Mouse (Mus musculus) liver, postnatal 0 days (tissue): Measurements from ENCODE around the gene Gpc5. TPM values are rescaled to one million over a fixed set of nuclear protein-coding genes. Genes with fewer than 3 reads are reported as not detected.

Experiments used
- ATAC-seq: fragments of 200-750 bp; cut with Nextera tagmentation; 2 replicates; pipeline ENCODE4 v1.8.0; 2017; ENCODE audit warnings: mild to moderate bottlenecking, moderate library complexity
- DNase-seq: peaks from one replicate; pipeline ENCODE4 v3.0.0-alpha.2; 2016
- H3K27ac ChIP-seq: fragments of 300-500 bp; sonication (generic); 2 replicates; pipeline ENCODE4 v1.5.1; 2014; ENCODE audit warnings: antibody characterized with exemption, moderate library complexity, mild to moderate bottlenecking, low read depth
- H3K27me3 ChIP-seq: fragments of 300-500 bp; sonication (generic); 2 replicates; pipeline ENCODE4 v1.6.1; 2014; ENCODE audit warnings: low read length, control low read depth, mixed read lengths; ENCODE audit not compliant: insufficient read depth
- H3K36me3 ChIP-seq: fragments of 300-500 bp; sonication (generic); replicated peaks from 2 replicates; pipeline ENCODE4 v1.6.1; 2014; ENCODE audit warnings: mild to moderate bottlenecking, control low read depth, low read length, moderate library complexity, mixed read lengths; ENCODE audit not compliant: insufficient read depth
- H3K4me1 ChIP-seq: fragments of 300-500 bp; sonication (generic); 2 replicates; pipeline ENCODE4 v1.6.1; 2014; ENCODE audit warnings: antibody characterized with exemption, mild to moderate bottlenecking, control low read depth; ENCODE audit not compliant: insufficient read depth
- H3K4me2 ChIP-seq: fragments of 300-500 bp; sonication (generic); 2 replicates; pipeline ENCODE4 v1.6.1; 2014; ENCODE audit warnings: low read depth, mild to moderate bottlenecking, low read length, moderate library complexity, mixed read lengths
- H3K4me3 ChIP-seq: fragments of 300-500 bp; sonication (generic); 2 replicates; pipeline ENCODE4 v1.5.1; 2014; ENCODE audit warnings: low read depth, low read length
- H3K9ac ChIP-seq: fragments of 300-500 bp; sonication (generic); replicated peaks from 2 replicates; pipeline ENCODE4 v1.6.1; 2014; ENCODE audit warnings: mild to moderate bottlenecking, moderate library complexity
- H3K9me3 ChIP-seq: fragments of 300-500 bp; sonication (generic); 2 replicates; pipeline ENCODE4 v1.6.1; 2016; ENCODE audit warnings: mild to moderate bottlenecking, control low read depth, low read length, mixed read lengths
- CTCF ChIP-seq: sonication (generic); IDR thresholded peaks from 2 replicates; pipeline ENCODE4 v1.5.1; 2016; ENCODE audit warnings: antibody characterized with exemption, low read depth
- EP300 ChIP-seq: IDR thresholded peaks from 2 replicates; pipeline ENCODE4 v1.6.1; 2016; ENCODE audit warnings: antibody characterized with exemption, low read depth, mild to moderate bottlenecking
- WGBS: fragments of 180-500 bp; shearing (Covaris S2); extraction: QIAGEN DNeasy Blood & Tissue Kit; methylation state at CpG from one replicate; pipeline ENCODE4 v1.1.7; 2014; ENCODE audit not compliant: insufficient replicate concordance; 5-methylcytosine and 5-hydroxymethylcytosine counted together
- polyA plus RNA-seq: library from polyadenylated mRNA; unstranded; fragments of >200 nt; fragmentation: Nextera tagmentation; extraction: Ambion mirVana; gene quantifications from 2 replicates; pipeline ENCODE4 v1.2.1, GENCODE M21; 2015

Gene Gpc5
- polyA plus RNA-seq, 1 experiment from 2014 or later = not detected

- TF ChIP-seq EP300 (no peak), CTCF (no peak)
- H3K9me3 ChIP-seq = no peaks in the 10 kb centered on the region
- no peaks in the 10 kb centered on the region for H3K27me3 ChIP-seq
- DNase-seq = no peak
- no peak overlapping the region for H3K4me2 ChIP-seq
- no peak overlapping the region for H3K9ac ChIP-seq
- no peaks in the 10 kb centered on the region for H3K4me1 ChIP-seq
- 55% methylated on average over 2 of the region's 2 CpGs for WGBS
- no peaks in the 10 kb centered on the region for H3K36me3 ChIP-seq
- ATAC-seq = no peak
- H3K4me3 ChIP-seq = no peak overlapping the region
- no peak overlapping the region for H3K27ac ChIP-seq
Measured at GRCm38 (mm10) chr14:115843783-115844182, 751.8 kb downstream of the Gpc5 start.

DNA sequence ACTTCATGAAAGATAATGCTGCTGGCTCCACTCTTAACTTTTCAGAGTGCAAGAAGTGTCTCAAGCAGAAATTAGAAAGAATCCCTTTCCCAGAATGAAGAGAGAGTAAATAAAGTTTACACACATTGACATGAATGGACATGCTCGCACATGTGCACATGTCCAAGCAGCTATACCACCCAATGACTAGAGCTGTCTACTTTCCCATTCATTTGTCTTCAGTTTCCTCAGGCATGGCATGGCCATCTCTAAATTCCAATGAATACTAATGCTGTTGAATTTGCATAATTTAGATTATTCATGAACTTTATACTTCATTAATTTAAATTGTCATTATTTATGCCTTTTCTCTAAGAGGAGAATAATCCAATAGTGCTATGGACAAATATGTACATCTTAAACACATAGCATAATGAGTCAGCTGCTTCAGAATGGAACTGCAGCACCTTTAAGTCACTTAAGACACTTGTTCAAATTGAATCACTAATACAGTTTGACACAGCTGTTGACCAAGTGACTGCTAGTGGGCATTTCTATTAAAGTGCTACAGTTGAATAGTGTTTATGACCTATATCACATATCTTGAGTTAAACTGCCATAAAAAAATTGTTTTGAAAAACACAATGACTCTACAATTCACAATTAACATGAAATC is 752.9 kb downstream of the Gpc5 start:
- TF ChIP-seq CTCF (no peak), EP300 (no peak)
- Histone ChIP-seq H3K4me3 (no peak overlapping the region), H3K4me2 (no peak overlapping the region), H3K27ac (no peak overlapping the region), H3K9ac (no peak overlapping the region), H3K36me3 (no peaks in the 10 kb centered on the region), H3K27me3 (no peaks in the 10 kb centered on the region), H3K4me1 (no peaks in the 10 kb centered on the region), H3K9me3 (no peaks in the 10 kb centered on the region)
- ATAC-seq = no peak
- no peak for DNase-seq
- 85% methylated on average over 1 of the region's 1 CpGs for WGBS

- Histone ChIP-seq H3K36me3 (no peaks in the 10 kb centered on the region), H3K27me3 (no peaks in the 10 kb centered on the region), H3K4me1 (no peaks in the 10 kb centered on the region), H3K4me3 (no peak overlapping the region), H3K27ac (no peak overlapping the region), H3K9me3 (no peaks in the 10 kb centered on the region), H3K4me2 (no peak overlapping the region), H3K9ac (no peak overlapping the region)
- DNase-seq (no peak), ATAC-seq (no peak)
- no peak for TF ChIP-seq CTCF
- no peak for TF ChIP-seq EP300
- WGBS = 70% methylated on average over 3 of the region's 3 CpGs
Measured at GRCm38 (mm10) chr14:115869127-115869526, 777.1 kb downstream of the Gpc5 start.

DNA sequence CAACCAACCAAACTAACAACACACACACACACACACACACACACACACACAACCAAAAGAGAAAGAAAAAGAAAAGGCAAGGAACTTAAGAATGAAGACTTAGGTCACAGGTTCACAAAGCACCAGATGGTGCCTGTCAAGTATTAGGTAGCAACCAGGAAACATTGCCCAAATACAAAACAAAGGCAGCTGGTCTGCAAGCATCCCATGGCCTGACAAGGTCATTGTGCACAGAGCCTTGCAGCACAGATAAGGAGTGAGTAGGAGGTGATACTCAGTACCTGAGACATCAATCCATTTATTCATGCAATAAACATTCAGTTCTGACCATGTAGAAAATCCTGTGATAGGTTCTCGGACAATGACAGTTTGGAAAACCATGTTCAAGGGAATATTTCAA is 884.0 kb downstream of the Gpc5 start:
- DNase-seq (no peak), ATAC-seq (no peak)
- TF ChIP-seq CTCF (no peak), EP300 (no peak)
- H3K4me2 ChIP-seq = no peak overlapping the region
- H3K27ac ChIP-seq = no peak overlapping the region
- no peaks in the 10 kb centered on the region for H3K36me3 ChIP-seq
- no peaks in the 10 kb centered on the region for H3K4me1 ChIP-seq
- WGBS = 76% methylated on average over 1 of the region's 1 CpGs
- H3K27me3 ChIP-seq = no peaks in the 10 kb centered on the region
- no peaks in the 10 kb centered on the region for H3K9me3 ChIP-seq
- H3K9ac ChIP-seq = no peak overlapping the region
- no peak overlapping the region for H3K4me3 ChIP-seq

- no peak overlapping the region for H3K27ac ChIP-seq
- H3K4me1 ChIP-seq = no peaks in the 10 kb centered on the region
- H3K9me3 ChIP-seq = no peaks in the 10 kb centered on the region
- no peak overlapping the region for H3K9ac ChIP-seq
- no peak overlapping the region for H3K4me3 ChIP-seq
- DNase-seq (no peak), ATAC-seq (peak; percentile 78)
- TF ChIP-seq EP300 (no peak), CTCF (no peak)
- H3K27me3 ChIP-seq = no peaks in the 10 kb centered on the region
- no peaks in the 10 kb centered on the region for H3K36me3 ChIP-seq
- WGBS = 14% methylated on average over 2 of the region's 2 CpGs
- no peak overlapping the region for H3K4me2 ChIP-seq
Measured at GRCm38 (mm10) chr14:115979233-115979632, 887.2 kb downstream of the Gpc5 start.

DNA sequence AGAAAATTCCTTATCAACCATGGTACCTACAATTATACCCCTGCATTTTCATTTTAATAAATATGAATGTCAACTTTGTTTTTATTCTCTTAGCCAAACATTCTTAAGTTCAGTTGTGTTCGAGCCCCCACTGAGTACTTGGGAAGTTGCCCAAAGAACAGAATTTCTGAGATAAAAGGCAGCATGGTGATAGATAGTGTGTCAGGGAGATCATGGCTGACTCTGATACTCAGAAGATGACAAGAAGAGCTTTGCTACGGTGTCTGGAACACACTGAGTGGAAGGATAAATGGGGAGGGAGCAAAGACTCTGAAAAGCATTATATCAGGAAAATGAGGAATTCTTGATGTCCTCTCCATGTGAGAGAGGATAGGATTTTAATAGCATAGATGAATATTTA is 898.7 kb downstream of the Gpc5 start:
- ATAC-seq = no peak
- Histone ChIP-seq H3K9me3 (no peaks in the 10 kb centered on the region), H3K9ac (no peak overlapping the region), H3K4me1 (no peaks in the 10 kb centered on the region), H3K27ac (no peak overlapping the region), H3K27me3 (no peaks in the 10 kb centered on the region), H3K4me2 (no peak overlapping the region), H3K4me3 (no peak overlapping the region), H3K36me3 (no peaks in the 10 kb centered on the region)
- WGBS = 43% methylated on average over 2 of the region's 2 CpGs
- DNase-seq = no peak
- TF ChIP-seq EP300 (no peak), CTCF (no peak)
